Mouse (Mus musculus) embryo, embryonic 10 days (tissue): ENCODE results near the gene Ttc26.
A peak's percentile ranks its signal among the peaks of the same experiment; 100 is the strongest.

Experiments used
- DNase-seq: peaks from one replicate; pipeline ENCODE4 v3.0.0-alpha.2; 2015; ENCODE audit warnings: low spot score

Ttc26 gene

GRCm38 (mm10) chr6:38381129-38381771, at the start of gene Ttc26:
TSS of gene Ttc26 (plus strand) at chr6:38381469.
- DNase-seq, result peak; percentile 94

- no peak for DNase-seq
These were observed 46.0 kb upstream of the Ttc26 start for GRCm38 (mm10) chr6:38335264-38335663.

GRCm38 (mm10) chr6:38337166-38337705, 44.0 kb upstream of the Ttc26 start:
- DNase-seq, result no peak

- no peak for DNase-seq
These were observed 43.3 kb upstream of the Ttc26 start for GRCm38 (mm10) chr6:38337951-38338350.

- no peak for DNase-seq
These were observed 42.2 kb upstream of the Ttc26 start for GRCm38 (mm10) chr6:38339078-38339477.

GRCm38 (mm10) chr6:38341751-38342665, 39.3 kb upstream of the Ttc26 start:
- DNase-seq, result peak; percentile 42

- no peak for DNase-seq
These were observed 38.6 kb upstream of the Ttc26 start for GRCm38 (mm10) chr6:38342666-38342992.

GRCm38 (mm10) chr6:38343581-38343980, 37.7 kb upstream of the Ttc26 start:
- no peak for DNase-seq

- no peak for DNase-seq
These were observed 37.1 kb upstream of the Ttc26 start for GRCm38 (mm10) chr6:38344006-38344670.

GRCm38 (mm10) chr6:38345796-38346195, 35.5 kb upstream of the Ttc26 start:
- peak; percentile 46 for DNase-seq

GRCm38 (mm10) chr6:38347875-38348274, 33.4 kb upstream of the Ttc26 start:
- no peak for DNase-seq

- no peak for DNase-seq
These were observed 32.3 kb upstream of the Ttc26 start for GRCm38 (mm10) chr6:38348811-38349453.

- DNase-seq, result no peak
These were observed 31.5 kb upstream of the Ttc26 start for GRCm38 (mm10) chr6:38349806-38350205.

- no peak for DNase-seq
These were observed 29.3 kb upstream of the Ttc26 start for GRCm38 (mm10) chr6:38351930-38352329.

- DNase-seq, result no peak
These were observed 28.8 kb upstream of the Ttc26 start for GRCm38 (mm10) chr6:38352451-38352850.

GRCm38 (mm10) chr6:38353181-38353580, 28.1 kb upstream of the Ttc26 start:
- no peak for DNase-seq

GRCm38 (mm10) chr6:38353811-38354722, 27.2 kb upstream of the Ttc26 start, which contains the start of gene Zc3hav1:
TSS of gene Zc3hav1 (minus strand) at chr6:38354603.
- DNase-seq, result peak; percentile 64

- DNase-seq, result no peak
These were observed 26.4 kb upstream of the Ttc26 start for GRCm38 (mm10) chr6:38354723-38355353.

- no peak for DNase-seq
These were observed 25.9 kb upstream of the Ttc26 start for GRCm38 (mm10) chr6:38355354-38355823.

- no peak for DNase-seq
These were observed 25.4 kb upstream of the Ttc26 start for GRCm38 (mm10) chr6:38355862-38356261.
